Mouse (Mus musculus) c-Kit-positive CD71-positive TER-119-positive erythroid progenitor cells, embryonic 14.5 days (primary cell): ENCODE measurements around the gene Srcap.
"Not testable (repeated sequence)": the region's sequence is repeated elsewhere in the genome, so short reads cannot be mapped to it uniquely, and the experiment has no call there.

ENCODE experiments used
- DNase-seq: peaks from one replicate; pipeline ENCODE4 v3.0.0-alpha.2; 2013; ENCODE audit warnings: low spot score

Srcap gene

DNA sequence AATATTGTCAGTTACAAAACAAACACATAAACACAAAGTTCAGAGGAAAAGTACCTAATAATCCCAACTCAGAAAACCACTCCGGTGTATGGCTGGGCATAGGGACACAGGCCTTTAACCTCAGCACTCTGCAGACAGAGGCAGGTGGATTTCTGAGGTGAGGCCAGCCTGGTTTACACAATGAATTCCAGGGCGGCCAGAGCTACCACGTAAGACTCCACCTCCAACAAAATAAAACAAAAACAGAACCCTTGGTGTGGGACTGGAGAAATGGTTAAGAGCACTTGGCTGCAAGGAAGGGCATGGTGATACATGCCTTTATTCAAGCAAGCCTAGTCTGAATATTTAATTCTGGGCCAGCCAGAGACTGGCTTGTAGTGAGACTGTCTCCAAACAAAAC is 19.9 kb upstream of the Srcap start:
- no peak for DNase-seq

DNA sequence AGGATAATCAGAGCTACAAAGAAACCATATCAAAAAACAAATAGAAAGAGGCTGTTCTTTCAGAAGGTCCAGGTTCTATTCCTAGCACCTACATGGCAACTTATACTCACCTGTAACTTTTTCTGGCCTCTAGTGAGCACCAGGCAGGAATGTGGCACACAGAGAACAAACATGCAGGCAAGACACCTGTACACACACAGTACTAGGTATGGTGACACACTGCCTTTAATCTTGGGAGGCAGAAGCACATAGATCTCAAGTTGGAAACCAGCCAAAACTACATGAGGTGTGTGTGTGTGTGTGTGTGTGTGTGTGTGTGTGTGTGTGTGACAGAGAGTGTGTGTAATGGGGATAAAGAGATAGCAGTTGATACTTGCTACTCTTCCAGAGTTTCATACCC is 17.1 kb upstream of the Srcap start:
- no peak for DNase-seq

DNA sequence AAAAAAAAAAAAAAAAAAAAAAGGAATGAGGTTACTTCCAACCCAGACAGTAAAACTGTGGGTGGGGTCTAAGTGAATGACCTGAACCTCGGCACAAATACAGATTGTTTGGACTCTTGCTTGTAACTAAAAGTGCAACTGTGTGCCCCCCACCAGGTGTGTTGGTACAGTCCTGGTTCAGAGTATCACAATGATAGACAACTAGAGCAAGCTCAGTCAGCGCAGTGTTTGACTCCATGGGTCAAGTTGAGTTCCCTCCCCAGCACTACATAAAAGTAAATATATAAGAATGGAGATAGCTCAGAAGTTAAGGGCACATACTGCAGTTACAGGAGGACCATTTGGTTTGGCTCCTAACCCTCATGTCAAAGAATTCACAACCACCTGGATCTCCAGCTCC is 14.4 kb upstream of the Srcap start:
- DNase-seq: no peak

DNA sequence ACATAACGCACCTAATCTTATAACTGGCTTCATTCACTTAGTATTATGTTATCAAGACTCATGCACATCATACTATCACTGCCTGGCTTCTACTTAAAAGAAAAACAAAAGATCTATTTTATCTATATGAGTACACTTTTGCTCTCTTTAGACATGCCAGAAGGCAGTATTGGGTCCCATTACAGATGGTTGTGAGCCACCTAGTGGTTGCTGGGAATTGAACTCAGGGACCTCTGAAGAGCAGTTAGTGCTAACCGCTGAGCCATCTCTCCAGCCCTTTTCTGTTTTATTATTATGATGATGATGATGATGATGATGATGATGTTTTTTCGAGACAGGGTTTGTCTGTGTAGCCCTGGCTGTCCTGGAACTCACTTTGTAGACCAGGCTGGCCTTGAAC is 13.4 kb upstream of the Srcap start:
- DNase-seq: peak; percentile 40

DNA sequence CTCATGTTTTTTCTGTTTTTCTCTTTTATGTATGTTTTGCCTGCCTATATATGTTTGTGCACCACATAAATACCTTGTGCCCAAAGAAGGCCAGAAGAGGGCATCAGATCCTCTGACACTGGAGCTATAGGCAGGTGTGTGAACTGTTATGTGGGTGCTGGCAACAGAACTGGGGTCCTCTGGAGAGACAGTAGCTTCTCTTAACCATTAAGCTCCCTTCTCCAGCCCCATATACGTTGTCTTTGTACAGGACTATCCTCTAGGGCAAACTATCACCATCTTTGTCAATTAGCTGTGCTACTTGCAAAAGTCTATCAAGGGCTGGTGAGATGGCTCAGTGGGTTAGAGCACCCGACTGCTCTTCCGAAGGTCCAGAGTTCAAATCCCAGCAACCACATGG is 3.5 kb upstream of the Srcap start:
- no peak for DNase-seq

DNA sequence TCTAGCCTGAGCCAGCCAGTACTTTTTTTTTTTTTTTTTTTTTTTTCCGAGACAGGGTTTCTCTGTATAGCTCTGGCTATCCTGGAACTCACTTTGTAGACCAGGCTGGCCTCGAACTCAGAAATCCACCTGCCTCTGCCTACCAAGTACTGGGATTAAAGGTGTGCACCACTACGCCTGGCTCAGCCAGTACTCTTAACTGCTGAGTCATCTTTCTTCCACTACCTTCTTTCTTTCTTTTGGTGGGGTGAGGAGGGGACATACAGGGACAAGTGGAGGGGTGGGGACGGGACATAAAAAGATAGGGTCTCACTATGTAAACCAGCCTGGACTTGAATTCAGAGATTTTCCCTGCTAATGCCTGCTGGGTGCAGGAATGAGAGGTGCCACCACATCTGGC is 2.0 kb upstream of the Srcap start:
- not testable (repeated sequence) for DNase-seq

DNA sequence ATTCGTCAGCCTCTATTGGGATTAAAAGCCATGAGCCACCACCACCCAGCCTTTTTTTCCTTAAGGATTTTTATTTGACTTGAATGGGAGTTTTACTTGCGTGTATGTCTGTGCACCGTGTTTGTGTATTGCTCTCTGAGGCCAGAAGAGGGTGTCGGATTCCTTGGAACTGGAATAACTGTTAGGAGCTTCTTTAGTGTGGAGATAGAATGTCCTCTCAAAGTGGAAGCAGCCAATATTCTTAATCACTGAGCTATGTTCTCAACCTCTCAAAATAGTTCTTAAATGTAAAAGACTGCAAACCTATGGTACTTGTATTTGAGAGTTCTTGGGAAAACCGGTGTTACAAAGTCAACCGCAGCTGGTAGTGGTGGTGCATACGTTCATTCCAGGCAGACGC is 542 bp upstream of the Srcap start:
- DNase-seq: no peak

DNA sequence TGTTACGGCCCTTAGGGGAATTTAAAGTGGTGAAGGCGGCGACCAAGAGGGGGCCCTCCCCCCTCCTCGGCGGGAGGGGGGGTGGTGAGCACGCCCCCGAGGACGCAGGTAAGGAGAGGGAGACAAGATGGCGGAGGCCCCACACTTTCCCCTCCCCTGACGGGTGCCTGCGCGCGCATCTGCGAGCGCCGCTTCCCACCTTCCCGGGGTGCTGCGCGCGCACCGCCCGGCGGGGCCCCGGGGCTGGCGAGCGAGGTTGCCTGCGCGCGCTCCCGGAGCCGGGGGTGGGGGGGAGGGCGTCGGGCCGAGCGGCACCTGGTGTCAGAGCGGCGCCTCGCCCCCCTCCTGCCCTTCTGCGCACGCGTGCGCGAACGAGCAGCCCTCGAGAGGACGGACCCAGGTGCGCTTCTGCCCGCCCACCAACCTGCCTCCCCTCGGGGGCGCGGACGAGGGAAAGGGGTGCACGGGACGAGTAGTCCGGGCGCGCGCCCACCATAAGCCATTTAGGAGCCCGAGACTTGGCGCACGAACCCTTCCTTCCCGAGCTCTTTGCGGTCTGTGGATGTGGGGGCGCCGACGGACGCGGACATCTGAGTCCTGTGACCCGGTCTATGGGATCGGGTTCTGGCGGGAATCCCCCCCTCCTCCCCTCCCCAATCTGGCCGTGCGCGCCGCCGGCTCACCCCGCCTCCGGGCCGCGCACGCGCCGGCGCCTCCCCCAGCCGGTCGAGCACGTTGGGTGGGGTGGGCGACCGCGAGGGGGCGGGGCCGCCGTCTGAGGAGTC is 640 bp downstream of the Srcap start:
- peak; percentile 91 for DNase-seq

DNA sequence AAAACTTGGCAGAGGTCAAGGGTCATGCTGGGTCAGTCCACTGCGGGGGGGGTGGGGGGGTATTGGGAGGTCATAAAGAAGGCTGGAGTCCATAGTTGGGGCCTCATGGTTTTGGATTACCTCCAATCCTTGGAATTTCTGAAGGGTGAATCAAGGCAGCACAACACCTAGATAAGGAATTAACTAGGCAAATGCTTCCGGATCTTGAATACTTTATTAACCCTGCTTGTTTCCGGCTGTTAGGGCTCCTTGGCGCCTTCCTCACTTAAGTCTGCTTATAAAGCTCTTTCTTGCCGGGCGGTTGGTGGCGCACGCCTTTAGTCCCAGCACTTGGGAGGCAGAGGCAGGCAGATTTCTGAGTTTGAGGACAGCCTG is 1.2 kb downstream of the Srcap start:
- no peak for DNase-seq

DNA sequence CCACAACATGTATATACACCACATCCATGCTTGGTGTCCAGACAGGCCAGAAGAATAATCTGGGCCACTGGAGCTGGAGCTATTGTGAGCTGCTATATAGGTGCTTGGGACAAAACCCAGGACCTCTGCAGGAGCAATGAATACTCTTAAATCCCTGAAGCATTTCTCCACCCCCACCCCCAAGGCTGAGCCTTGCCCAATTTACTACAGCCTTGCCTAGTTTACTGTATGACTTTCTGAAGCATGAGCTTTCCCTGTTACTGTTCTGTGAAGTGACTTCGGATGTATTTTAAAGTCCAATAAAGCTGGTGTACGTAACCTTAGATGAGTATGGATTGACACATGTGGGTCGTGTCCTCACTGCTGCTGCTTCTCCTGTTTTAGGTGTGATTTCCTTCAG is 2.0 kb downstream of the Srcap start:
- DNase-seq: no peak

DNA sequence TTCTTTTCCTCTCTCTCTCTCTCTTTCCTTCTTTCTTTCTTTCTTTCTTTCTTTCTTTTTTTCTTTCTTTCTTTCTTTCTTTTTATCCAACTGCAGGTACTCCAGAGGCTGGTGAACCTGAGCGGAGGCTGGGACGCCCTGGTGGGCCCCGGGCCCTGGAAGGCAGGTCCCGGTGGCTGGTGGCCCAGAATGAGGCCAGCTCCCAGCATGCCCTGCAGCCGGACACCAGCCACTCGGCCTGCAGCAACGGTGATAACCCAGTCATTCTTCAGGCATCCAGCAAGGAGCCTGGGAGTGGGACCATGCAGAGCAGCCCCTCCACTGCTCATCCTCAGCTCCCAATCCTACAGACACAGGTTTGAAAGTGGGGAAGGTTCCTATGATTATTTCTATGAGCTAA is 4.1 kb downstream of the Srcap start:
- no peak for DNase-seq

DNA sequence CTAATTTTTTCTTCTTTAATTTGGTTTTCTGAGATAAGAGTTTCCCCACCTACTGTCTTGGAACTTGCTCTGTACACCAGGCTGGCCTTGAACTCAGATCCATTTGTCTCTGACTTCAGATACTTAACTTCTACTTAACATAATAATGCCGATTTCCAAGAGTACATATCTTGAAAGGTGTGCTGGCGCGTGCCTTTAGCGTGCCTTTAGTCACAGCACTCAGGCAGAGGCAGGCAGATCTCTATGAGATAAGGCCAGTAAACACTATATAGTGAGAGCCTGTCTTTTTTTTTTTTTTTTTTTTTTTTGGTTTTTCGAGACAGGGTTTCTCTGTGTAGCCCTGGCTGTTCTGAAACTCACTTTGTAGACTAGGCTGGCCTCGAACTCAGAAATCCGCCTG is 4.6 kb downstream of the Srcap start:
- DNase-seq: no peak

DNA sequence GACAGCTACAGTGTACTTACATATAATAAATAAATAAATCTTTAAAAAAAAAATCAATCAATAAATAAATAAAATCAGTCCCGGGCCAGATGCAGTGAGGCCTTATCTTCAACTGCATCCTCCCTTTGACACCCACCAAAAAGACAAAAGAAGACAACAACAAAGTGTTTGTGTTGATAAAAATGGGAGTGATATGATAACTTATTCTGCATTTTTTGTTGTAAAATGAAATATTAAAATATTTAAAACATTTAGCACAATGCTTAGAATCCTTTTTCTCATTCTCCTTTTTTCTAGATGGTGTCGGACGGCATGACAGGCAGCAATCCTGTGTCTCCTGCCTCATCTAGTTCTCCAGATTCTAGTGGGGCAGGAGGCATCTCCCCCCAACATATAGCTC is 7.5 kb downstream of the Srcap start, which contains the start of gene Gm42715:
Gene Gm42715, plus strand, starts transcription at position 301 of the 400 bp plus-strand sequence.
- no peak for DNase-seq

DNA sequence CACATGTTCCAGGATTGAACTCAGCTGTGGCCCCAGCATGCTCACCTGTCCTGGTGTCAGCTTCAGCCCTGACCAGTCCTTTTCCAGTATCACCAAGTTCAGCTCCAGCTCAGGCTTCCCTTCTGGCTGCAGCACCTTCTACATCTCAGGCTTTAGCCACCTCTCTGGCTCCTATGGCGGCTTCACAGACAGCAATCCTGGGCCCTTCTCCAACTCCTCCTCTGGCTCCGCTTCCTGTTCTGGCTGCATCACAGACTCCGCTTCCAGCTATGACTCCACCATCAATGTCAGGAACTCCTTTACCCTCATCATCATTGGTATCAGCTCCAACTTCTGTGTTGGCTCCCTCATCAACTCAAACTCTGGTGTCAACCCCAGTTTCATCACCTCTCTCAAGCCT is 29.9 kb downstream of the Srcap start:
- DNase-seq: no peak

DNA sequence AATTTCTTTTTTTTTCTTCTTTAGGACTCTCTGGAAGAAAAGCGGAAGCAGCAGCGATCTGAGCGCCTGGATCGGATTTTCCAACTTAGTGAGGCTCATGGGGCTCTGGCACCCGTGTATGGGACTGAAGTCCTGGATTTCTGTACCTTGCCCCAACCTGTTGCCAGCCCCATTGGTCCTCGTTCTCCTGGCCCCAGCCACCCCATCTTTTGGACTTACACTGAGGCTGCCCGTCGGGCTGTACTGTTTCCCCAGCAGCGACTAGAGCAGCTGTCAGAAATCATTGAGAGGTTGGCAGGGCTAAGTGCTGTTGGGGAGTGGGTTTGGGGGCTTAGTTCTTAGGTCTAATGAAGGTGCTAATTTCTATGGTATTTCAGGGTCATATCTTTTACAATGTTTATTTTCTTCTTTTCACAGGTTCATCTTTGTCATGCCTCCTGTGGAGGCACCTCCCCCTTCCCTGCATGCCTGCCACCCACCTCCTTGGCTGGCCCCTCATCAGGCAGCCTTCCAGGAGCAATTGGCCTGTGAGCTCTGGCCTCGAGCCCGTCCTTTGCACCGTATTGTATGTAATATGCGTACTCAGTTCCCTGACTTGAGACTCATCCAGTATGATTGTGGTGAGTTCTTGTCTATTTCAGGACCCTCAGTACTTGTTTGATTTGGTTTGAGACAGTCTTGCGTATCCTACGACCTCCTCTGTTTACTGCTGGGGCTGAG is 37.5 kb downstream of the Srcap start:
- DNase-seq: no peak

DNA sequence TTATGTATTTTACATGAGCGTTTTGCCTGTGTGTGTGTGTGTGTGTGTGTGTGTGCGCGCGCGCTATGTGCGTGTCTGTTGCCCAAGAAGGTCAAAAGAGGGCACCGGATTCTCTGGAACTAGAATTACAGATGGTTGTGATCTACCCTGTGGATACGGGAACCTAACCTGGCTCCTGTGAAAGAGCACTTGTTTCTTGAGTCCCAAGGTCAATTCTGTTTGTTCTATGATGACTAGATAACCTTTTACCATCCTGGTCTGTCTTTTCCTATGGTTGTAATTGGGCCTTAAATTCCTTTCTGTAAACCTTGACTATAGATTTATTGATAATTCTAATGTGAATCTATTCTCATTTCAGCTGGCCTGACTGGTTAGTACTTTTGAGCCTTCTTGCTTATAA is 39.8 kb downstream of the Srcap start:
- no peak for DNase-seq

DNA sequence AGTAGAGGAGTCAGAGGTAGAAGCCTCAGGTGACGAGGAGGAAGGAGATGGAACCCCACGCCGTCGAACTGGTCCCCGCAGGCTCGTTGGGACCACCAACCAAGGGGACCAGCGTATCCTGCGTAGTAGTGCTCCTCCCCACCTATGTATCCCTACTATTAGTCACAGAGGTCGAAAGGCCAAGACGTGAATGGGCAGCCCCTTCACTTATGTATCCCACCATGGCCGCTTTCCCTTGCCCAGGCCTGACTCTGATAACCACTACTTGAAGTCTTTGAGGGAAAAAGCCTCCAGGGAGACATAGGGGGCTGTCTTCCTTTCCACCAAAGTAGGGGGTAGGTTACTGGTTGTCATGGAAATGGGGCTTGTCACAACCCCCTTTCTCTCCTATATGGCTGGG is 48.8 kb downstream of the Srcap start:
- DNase-seq: no peak

DNA sequence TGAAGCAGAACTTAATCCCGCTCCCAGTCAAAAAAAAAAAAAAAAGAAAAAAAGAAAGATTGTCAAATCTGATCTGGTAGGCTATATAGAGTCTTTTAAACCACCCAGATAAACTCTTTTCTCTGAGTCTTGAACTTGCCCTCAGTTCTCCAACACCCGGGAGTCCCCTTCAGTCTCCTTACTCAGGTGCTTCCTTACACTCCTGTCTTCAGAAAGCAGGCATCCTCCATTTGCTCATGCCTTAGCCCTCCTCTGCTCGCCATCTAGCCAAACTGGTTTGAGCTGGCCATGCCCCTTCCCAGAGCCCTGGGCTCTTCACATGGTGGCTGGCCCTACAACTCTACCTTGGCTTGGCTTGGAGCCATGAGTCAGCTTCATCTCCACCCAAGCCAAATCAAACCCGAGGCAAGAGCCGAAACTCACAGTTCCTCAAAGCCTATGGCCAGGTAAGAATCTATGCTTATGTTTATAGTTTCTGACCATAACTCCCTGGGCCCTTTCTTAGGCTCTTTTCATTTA is 49.6 kb downstream of the Srcap start, which contains the start of gene Tmem265:
Gene Tmem265, plus strand, starts transcription at position 51 of the 519 bp plus-strand sequence.
- DNase-seq: no peak

DNA sequence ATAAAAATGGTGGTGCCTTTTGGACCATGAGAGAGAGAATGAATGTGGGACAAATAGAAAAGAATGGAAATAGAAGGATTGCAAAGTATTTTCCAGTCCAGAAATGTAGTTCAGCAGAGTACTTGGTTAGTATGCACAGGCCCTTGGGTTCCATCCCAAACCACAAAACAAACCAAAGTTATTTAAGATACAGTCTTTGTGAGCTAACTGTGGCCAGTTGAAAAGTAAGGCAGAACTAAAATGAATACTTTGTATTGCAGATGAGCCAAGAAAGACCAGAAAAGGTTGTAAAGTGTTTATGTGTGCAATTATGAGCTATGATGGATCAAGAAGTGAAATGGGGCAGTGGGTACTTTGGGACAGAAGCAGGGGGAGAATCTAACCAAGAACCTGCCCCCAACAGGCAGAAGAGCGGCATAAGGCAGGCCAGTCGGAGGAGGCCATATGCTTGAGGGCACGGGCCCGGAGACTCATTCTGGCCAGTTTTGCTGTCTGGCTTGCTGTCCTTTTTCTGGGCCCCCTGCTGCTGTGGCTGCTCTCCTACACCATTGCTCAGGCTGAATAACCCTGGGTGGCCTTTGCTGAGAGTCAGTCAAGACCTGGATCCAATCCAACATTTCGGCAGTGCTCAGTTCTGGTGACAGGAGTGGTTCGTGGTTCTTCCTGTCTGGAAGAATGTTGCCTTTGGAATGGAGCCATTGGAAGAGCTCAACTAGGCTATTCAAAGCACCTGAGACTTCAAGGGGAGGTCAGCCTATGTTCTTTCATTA is 52.8 kb downstream of the Srcap start:
- DNase-seq: no peak

DNA sequence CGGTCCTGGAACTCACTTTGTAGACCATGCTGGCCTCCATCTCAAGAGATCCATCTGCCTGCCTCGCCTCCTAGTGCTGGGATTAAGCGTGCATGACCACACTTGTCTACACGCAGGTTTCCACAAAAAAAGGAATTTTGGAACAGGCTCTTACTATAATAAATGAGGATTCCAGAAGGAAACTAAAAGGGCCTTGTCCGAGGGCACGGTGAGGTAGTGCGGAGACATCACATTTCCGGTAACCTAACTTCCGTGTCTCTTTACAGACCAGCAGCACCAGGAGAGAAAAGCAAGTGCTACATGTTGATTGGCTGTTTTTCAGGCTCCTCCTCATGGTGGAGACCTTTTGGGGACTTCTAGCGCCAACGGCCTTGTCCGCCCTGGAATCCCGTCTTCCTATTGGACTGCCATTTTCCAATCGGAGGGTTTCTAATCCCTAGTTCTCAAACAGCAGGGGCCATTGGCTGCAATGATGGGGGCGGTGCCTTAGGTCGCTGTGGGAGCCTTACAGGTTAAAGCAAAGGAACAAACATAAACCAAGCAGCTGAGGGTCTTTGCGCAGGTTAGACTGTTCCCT is 61.2 kb downstream of the Srcap start, which contains the start of gene Phkg2:
Gene Phkg2, plus strand, starts transcription at position 446 of the 577 bp plus-strand sequence.
- peak; percentile 96 for DNase-seq

DNA sequence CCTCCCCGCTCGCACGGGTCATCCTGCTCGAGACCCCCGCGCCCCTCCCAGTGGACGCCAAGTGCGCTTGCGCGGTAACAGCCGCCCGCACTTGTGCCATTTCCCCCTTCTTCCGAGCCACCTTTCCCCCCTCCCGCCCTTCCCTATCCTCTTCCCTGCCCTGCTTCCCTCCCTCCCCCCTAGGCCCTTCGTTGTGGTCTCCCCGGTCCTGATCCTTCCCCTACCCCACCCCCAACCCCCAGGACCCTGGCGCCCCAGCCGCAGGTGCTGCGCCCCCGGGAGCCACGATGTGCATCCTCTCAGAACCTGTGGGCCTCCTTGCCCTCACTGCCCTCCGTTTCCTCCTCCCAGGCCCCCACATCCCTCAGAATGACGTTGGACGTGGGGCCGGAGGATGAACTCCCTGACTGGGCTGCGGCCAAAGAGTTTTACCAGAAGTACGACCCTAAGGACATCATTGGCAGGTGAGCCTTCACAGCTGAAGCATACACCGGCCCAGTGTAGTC is 61.8 kb downstream of the Srcap start:
- DNase-seq: no peak

DNA sequence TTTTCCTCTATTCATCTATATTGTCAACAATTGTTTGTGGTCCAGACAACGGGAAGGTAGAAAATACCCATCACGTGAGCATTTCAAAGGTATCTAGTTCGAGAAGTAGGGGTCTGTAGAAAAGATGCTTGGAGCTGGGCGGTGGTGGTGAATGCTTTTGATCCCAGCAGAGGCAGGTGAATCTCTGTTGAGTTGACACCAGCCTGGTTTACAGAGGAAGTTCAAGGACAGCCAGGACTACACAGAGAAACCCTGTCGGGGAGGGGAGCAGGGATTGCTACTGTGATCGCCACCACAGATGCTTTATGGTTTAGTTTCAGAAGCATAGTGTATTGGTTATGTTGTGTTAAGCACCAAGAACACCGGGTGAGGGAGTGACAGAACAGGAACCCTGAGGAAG is 62.3 kb downstream of the Srcap start:
- no peak for DNase-seq
